Mouse (Mus musculus) embryonic facial prominence, embryonic 11.5 days (tissue): ENCODE results near the gene Olfr1337. TPM values are rescaled to one million over a fixed set of nuclear protein-coding genes. Genes with fewer than 3 reads are reported as not detected.

Experiments
- ATAC-seq: fragments of 200-750 bp; cut with Nextera tagmentation; replicated peaks from 2 replicates; pipeline ENCODE4 v1.8.0; 2017; ENCODE audit warnings: low read depth; ENCODE audit not compliant: insufficient number of reproducible peaks, low FRiP score, low TSS enrichment
- DNase-seq: peaks from one replicate; pipeline ENCODE4 v3.0.0-alpha.2; 2015; ENCODE audit warnings: low spot score
- H3K27ac ChIP-seq: fragments of 300-500 bp; sonication (generic); replicated peaks from 2 replicates; pipeline ENCODE4 v1.5.1; 2014; ENCODE audit warnings: mild to moderate bottlenecking, low read depth, low read length, control low read depth
- H3K27me3 ChIP-seq: fragments of 300-500 bp; sonication (generic); 2 replicates; pipeline ENCODE4 v1.6.1; 2014; ENCODE audit warnings: mild to moderate bottlenecking, low read length, moderate library complexity, mixed read lengths; ENCODE audit not compliant: control insufficient read depth, insufficient read depth
- H3K36me3 ChIP-seq: fragments of 300-500 bp; sonication (generic); replicated peaks from 2 replicates; pipeline ENCODE4 v1.6.1; 2014; ENCODE audit warnings: low read depth, mild to moderate bottlenecking, low read length, moderate library complexity, mixed read lengths; ENCODE audit not compliant: control insufficient read depth, insufficient read depth
- H3K4me1 ChIP-seq: fragments of 300-500 bp; sonication (generic); 2 replicates; pipeline ENCODE4 v1.6.1; 2014; ENCODE audit warnings: low read length, mixed read lengths; ENCODE audit not compliant: control insufficient read depth, insufficient read depth
- H3K4me2 ChIP-seq: fragments of 300-500 bp; sonication (generic); 2 replicates; pipeline ENCODE4 v1.6.1; 2014; ENCODE audit warnings: low read depth, mild to moderate bottlenecking, control low read depth, low read length, moderate library complexity
- H3K4me3 ChIP-seq: fragments of 300-500 bp; sonication (generic); 2 replicates; pipeline ENCODE4 v1.5.1; 2014; ENCODE audit warnings: low read depth, low read length, control low read depth
- H3K9ac ChIP-seq: fragments of 300-500 bp; sonication (generic); replicated peaks from 2 replicates; pipeline ENCODE4 v1.6.1; 2014; ENCODE audit warnings: mild to moderate bottlenecking, control low read depth, low read length
- H3K9me3 ChIP-seq: fragments of 300-500 bp; sonication (generic); replicated peaks from 2 replicates; pipeline ENCODE4 v1.6.1; 2016; ENCODE audit warnings: mild to moderate bottlenecking, low read length, inconsistent platforms, mixed read lengths; ENCODE audit not compliant: control insufficient read depth
- WGBS: fragments of 180-500 bp; shearing (Covaris S2); extraction: QIAGEN DNeasy Blood & Tissue Kit; methylation state at CpG from one replicate; pipeline ENCODE4 v1.1.7; 2014; 5-methylcytosine and 5-hydroxymethylcytosine counted together
- polyA plus RNA-seq: library from polyadenylated mRNA; unstranded; fragments of >200 nt; fragmentation: Nextera tagmentation; extraction: Ambion mirVana; gene quantifications from 2 replicates; pipeline ENCODE4 v1.2.1, GENCODE M21; 2014

The Olfr1337 gene
- polyA plus RNA-seq, 1 experiment from 2014 or later: not detected

DNA sequence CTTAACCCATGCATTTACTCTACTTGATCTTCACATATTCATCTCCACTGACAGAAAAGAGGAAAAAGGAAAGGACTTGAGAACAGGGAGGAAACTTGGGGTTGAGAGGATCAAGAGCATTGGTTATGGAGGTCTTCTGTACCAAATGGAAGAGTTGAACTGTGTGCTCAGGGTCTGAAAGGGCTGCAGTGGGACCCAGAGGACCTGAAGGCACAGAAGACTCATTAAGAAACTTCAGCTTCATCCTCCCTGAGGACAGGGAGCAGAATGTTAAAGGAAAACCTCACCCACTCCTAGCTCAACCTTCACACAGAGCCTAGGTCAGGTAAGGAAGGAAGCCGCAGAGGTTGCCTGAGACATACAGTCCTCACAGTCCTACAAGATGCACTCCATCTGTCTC lies 50.5 kb downstream of the Olfr1337 start, which contains the start of gene Olfr1339:
Olfr1339 (plus strand) TSS at position 301 of the 400 bp plus-strand sequence.
- Histone ChIP-seq H3K27ac (no peak within 1 kb of the TSS), H3K36me3 (no peaks in the 10 kb centered on the region), H3K4me2 (no peak within 1 kb of the TSS), H3K4me3 (no peak within 1 kb of the TSS), H3K9ac (no peak within 1 kb of the TSS), H3K9me3 (no peaks in the 10 kb centered on the region), H3K4me1 (no peaks in the 10 kb centered on the region), H3K27me3 (no peaks in the 10 kb centered on the region)
- 100% methylated on average over 1 of the region's 1 CpGs for WGBS
- ATAC-seq: no peak
- DNase-seq: no peak

Other genes with a start within 250 kb of the Olfr1337 start
- 0.90 and 1.4 TPM in 2 replicates for gene Tmem125, start 238.5 kb downstream of the Olfr1337 start, polyA plus RNA-seq
- 0.42 and 0.79 TPM in 2 replicates for gene Cfap57, start 161.8 kb downstream of the Olfr1337 start, polyA plus RNA-seq
- gene Ebna1bp2, start 161.8 kb downstream of the Olfr1337 start, polyA plus RNA-seq: 180 and 191 TPM in 2 replicates
- not detected in 2 replicates for gene Olfr62, start 123.6 kb downstream of the Olfr1337 start, polyA plus RNA-seq
- gene Olfr1342, start 89.8 kb downstream of the Olfr1337 start, polyA plus RNA-seq: 0.33 TPM in 1 of 2 replicates, not detected in the other
- gene Olfr1341, start 79.1 kb downstream of the Olfr1337 start, polyA plus RNA-seq: 0.08 TPM in 2 replicates
- gene Olfr1340, start 62.4 kb downstream of the Olfr1337 start, polyA plus RNA-seq: not detected in 2 replicates
- not detected in 2 replicates for gene Olfr1339, start 50.4 kb downstream of the Olfr1337 start, polyA plus RNA-seq
- not detected in 2 replicates for gene Olfr1338, start 23.8 kb downstream of the Olfr1337 start, polyA plus RNA-seq
- not detected in 2 replicates for gene Olfr1335, start 27.4 kb upstream of the Olfr1337 start, polyA plus RNA-seq
- not detected in 2 replicates for gene Olfr1333, start 53.7 kb upstream of the Olfr1337 start, polyA plus RNA-seq
- not detected in 2 replicates for gene Olfr1331, start 82.1 kb upstream of the Olfr1337 start, polyA plus RNA-seq
- gene Olfr1330, start 106.0 kb upstream of the Olfr1337 start, polyA plus RNA-seq: not detected in 2 replicates
- gene Olfr1329, start 134.9 kb upstream of the Olfr1337 start, polyA plus RNA-seq: not detected in 2 replicates
- gene Olfr1328, start 156.0 kb upstream of the Olfr1337 start, polyA plus RNA-seq: not detected in 2 replicates
- gene Lao1, start 179.0 kb upstream of the Olfr1337 start, polyA plus RNA-seq: not detected in 2 replicates